Mouse (Mus musculus) layer of hippocampus, adult 6 months (tissue): ENCODE data around the gene Psmb11. TPM values are rescaled to one million over a fixed set of nuclear protein-coding genes. Genes with fewer than 3 reads are reported as not detected.

ENCODE experiments used
- long read RNA-seq, 2 experiments: library from polyadenylated mRNA; unstranded; transcript quantifications; one replicate each; pipeline ENCODE4 v2.0.0; 2019 to 2020
- microRNA-seq: library from miRNA; unstranded; fragments of <30 nt; microRNA quantifications from one replicate; pipeline ENCODE4 v1.2.0, GENCODE M21; 2020
- polyA plus RNA-seq: library from polyadenylated mRNA; unstranded; fragments of <200 nt; fragmentation: Nextera tagmentation; gene quantifications from 2 replicates; pipeline ENCODE4 v1.2.3, GENCODE M21; 2021

Gene Psmb11
- 0.05 and 0.16 TPM in 2 replicates for polyA plus RNA-seq
- long read RNA-seq, experiment 1, full-length matches to known transcripts: 3 of 3 reads
- long read RNA-seq, experiment 1, partial matches to known transcripts: 0 of 3 reads
- long read RNA-seq, experiment 1, other reads (novel, unspliced or antisense): 0 of 3 reads
- long read RNA-seq, experiment 2: 0 reads

GRCm38 (mm10) chr14:54621133-54621532 is at the start of gene Psmb11:
Gene Psmb11 (plus strand): TSS chr14:54621433.

GRCm38 (mm10) chr14:54577089-54577982 is 43.9 kb upstream of the Psmb11 start, which contains the start of gene Ajuba:
Gene Ajuba (minus strand): TSS chr14:54577558.

GRCm38 (mm10) chr14:54605752-54606321 is 15.4 kb upstream of the Psmb11 start, which contains the start of gene 4931414P19Rik:
Gene 4931414P19Rik (minus strand): TSS chr14:54605993.

GRCm38 (mm10) chr14:54617897-54618365 is 3.3 kb upstream of the Psmb11 start, which contains the start of gene Psmb5:
Gene Psmb5 (minus strand): TSS chr14:54618022.

GRCm38 (mm10) chr14:54640946-54641304 is 19.7 kb downstream of the Psmb11 start, which contains the start of gene Gm17606:
Gene Gm17606 (plus strand): TSS chr14:54640952.

GRCm38 (mm10) chr14:54641305-54641969 is 20.2 kb downstream of the Psmb11 start, which contains the start of gene Cdh24:
Gene Cdh24 (minus strand): TSS chr14:54641364.

Small RNAs within 50 kb of the gene (microRNA-seq; reads per million reads assigned to microRNA genes)
- gene Mir686: not detected
- gene Mir6948: not detected

Other genes with a start within 250 kb of the Psmb11 start
- gene Slc7a7, start 203.7 kb upstream of the Psmb11 start, polyA plus RNA-seq: 1.9 and 2.3 TPM in 2 replicates
- 440 and 462 TPM in 2 replicates for gene Mrpl52, start 194.5 kb upstream of the Psmb11 start, polyA plus RNA-seq
- 5.1 and 5.5 TPM in 2 replicates for gene Mmp14, start 189.8 kb upstream of the Psmb11 start, polyA plus RNA-seq
- 15.3 and 18.7 TPM in 2 replicates for gene Lrp10, start 157.3 kb upstream of the Psmb11 start, polyA plus RNA-seq
- 20.0 and 23.9 TPM in 2 replicates for gene Rem2, start 145.3 kb upstream of the Psmb11 start, polyA plus RNA-seq
- 40.4 and 43.4 TPM in 2 replicates for gene Prmt5, start 103.9 kb upstream of the Psmb11 start, polyA plus RNA-seq
- gene Haus4, start 66.8 kb upstream of the Psmb11 start, polyA plus RNA-seq: 4.4 and 5.7 TPM in 2 replicates
- gene Ajuba, start 43.9 kb upstream of the Psmb11 start, polyA plus RNA-seq: 0.75 and 0.79 TPM in 2 replicates
- 1.5 and 2.4 TPM in 2 replicates for gene 4931414P19Rik, start 15.4 kb upstream of the Psmb11 start, polyA plus RNA-seq
- gene Psmb5, start 3.4 kb upstream of the Psmb11 start, polyA plus RNA-seq: 695 and 703 TPM in 2 replicates
- gene Gm17606, start 19.5 kb downstream of the Psmb11 start, polyA plus RNA-seq: not detected in 2 replicates
- 0.85 and 1.1 TPM in 2 replicates for gene Cdh24, start 19.9 kb downstream of the Psmb11 start, polyA plus RNA-seq
- gene 1700123O20Rik, start 64.8 kb downstream of the Psmb11 start, polyA plus RNA-seq: 45.3 and 57.3 TPM in 2 replicates
- gene Acin1, start 65.5 kb downstream of the Psmb11 start, polyA plus RNA-seq: 33.5 and 35.4 TPM in 2 replicates
- 0.05 TPM in 1 of 2 replicates, not detected in the other for gene Gm29776, start 77.4 kb downstream of the Psmb11 start, polyA plus RNA-seq
- gene Cebpe, start 90.7 kb downstream of the Psmb11 start, polyA plus RNA-seq: not detected in 2 replicates
- 24.6 and 27.1 TPM in 2 replicates for gene Slc7a8, start 160.5 kb downstream of the Psmb11 start, polyA plus RNA-seq
- gene Rnf212b, start 192.7 kb downstream of the Psmb11 start, polyA plus RNA-seq: not detected in 2 replicates
- gene Homez, start 249.5 kb downstream of the Psmb11 start, polyA plus RNA-seq: 7.2 and 7.3 TPM in 2 replicates